Mouse (Mus musculus): ENCODE results near the gene Vsig4. TPM values are rescaled to one million over a fixed set of nuclear protein-coding genes. Genes with fewer than 3 reads are reported as not detected.

Gene Vsig4
- polyA plus RNA-seq, 1 experiment from 2014 or later, result not detected

MicroRNAs within 50 kb of the gene (microRNA counts, 519-probe panel; counts per million panel counts)
- microRNA mmu-miR-223, result 2,396 counts per million, percentile 33 among the panel's probes with 10 or more counts

Small RNAs within 50 kb of the gene (microRNA-seq; reads per million reads assigned to microRNA genes)
- gene Mir223, result 167 reads per million, percentile 58 among the genes with 10 or more reads in this experiment

Other genes with a start within 250 kb of the Vsig4 start
- 41.5 and 46.2 TPM in 2 replicates for gene Msn, start 197.4 kb downstream of the Vsig4 start, polyA plus RNA-seq (2015; fragmentation: Nextera tagmentation; extraction: Ambion mirVana)
- gene Heph, start 161.9 kb upstream of the Vsig4 start, polyA plus RNA-seq (2015; fragmentation: Nextera tagmentation; extraction: Ambion mirVana), result 4.0 and 4.4 TPM in 2 replicates
- gene Hsf3, start 162.9 kb upstream of the Vsig4 start, polyA plus RNA-seq (2015; fragmentation: Nextera tagmentation; extraction: Ambion mirVana), result 0.08 TPM in 1 of 2 replicates, not detected in the other

Data from hindbrain, embryonic 15.5 days (tissue).